Mouse (Mus musculus) cerebellum, adult 2 months (tissue): ENCODE data around the gene Plcb3.

Experiments used
- CTCF ChIP-seq: fragments of 200-500 bp; IDR thresholded peaks from 2 replicates; pipeline ENCODE4 v1.5.1; 2011; ENCODE audit warnings: low read depth, mild to moderate bottlenecking, control low read depth, low read length, moderate library complexity, borderline replicate concordance; ENCODE audit not compliant: insufficient read depth
- POLR2A ChIP-seq: fragments of 200-500 bp; IDR thresholded peaks from 2 replicates; pipeline ENCODE4 v1.6.1; 2011; ENCODE audit warnings: low read length, control low read depth, borderline replicate concordance; ENCODE audit not compliant: insufficient read depth

DNA sequence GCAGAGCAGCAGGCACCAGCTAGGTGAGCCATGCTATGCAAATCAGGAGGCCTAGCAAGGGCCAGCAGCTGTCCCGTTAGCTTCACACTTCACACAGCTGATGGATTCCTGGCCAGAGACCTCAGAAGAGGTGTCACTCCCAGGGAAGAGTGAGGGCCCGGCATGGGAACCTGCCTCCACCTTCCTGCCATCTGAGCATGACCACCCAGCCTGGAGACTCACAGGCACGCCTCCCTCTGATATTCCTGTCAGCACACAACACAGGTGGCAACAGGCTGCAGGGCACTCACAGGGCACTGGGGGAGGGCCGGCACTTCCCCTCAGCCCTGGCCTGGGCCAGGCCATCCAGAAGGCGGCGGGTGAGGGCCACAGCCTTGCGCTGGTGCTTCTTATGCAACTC lies 20.8 kb downstream of the Plcb3 start:
- no peak for TF ChIP-seq CTCF
- TF ChIP-seq POLR2A: no peak
